Mouse (Mus musculus): ENCODE measurements around the gene Synj1.

DNA sequence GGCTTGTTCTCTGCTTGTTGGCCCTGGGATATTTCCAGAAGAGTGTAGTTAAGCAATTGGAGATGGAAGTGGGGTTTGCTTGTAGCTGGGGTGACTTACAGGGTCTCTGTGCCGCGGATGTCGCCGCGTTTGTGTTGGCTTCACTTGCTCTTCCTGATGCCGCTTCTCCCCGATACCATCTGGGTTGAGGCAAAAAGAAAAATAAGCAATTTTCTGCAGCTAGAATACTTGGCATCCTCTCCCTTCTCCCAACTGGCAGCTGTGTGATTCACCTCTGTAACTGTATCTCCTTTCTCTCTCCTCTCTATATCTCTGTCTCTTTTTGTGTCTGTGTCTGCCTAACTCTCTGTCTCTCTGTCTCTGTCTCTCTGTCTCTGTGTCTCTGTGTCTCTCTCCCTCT is 118.1 kb downstream of the Synj1 start:
- TF ChIP-seq CTCF (IDR thresholded peaks at IDR 0.05; ENCODE audit: borderline replicate concordance, insufficient read depth, low read depth, low read length) (no peak), POLR2A (IDR thresholded peaks at IDR 0.05; ENCODE audit: borderline replicate concordance, insufficient read depth, low read length) (no peak)
